Mouse (Mus musculus): ENCODE results near the gene Lrpap1. TPM values are rescaled to one million over a fixed set of nuclear protein-coding genes. Genes with fewer than 3 reads are reported as not detected.

The Lrpap1 gene
- polyA plus RNA-seq, 1 experiment from 2014 or later: 155 TPM

- Histone ChIP-seq H3K4me1 (0 out of 2 replicates have a peak, but pooled peaks cover under 1% of the 10 kb centered on the region), H3K27ac (replicated peaks) (no peak overlapping the region), H3K4me3 (replicated peaks) (no peak overlapping the region), H3K9ac (replicated peaks) (no peak overlapping the region), H3K4me2 (no peak overlapping the region), H3K9me3 (replicated peaks) (no peaks in the 10 kb centered on the region), H3K36me3 (peaks cover 17% of the 10 kb centered on the region; the same call in 1 of the 2 replicates), H3K27me3 (replicated peaks) (peaks cover 21% of the 10 kb centered on the region)
- 100% methylated on average over 1 of the region's 1 CpGs for WGBS
- no peak for ATAC-seq (ENCODE audit: low FRiP score)
Measured at GRCm38 (mm10) chr5:35076369-35076768, 29.2 kb downstream of the Lrpap1 start.

- peaks cover 11% of the 10 kb centered on the region for H3K27me3 ChIP-seq (replicated peaks)
- H3K9ac ChIP-seq (replicated peaks): no peak overlapping the region
- H3K4me1 ChIP-seq: peaks cover 6% of the 10 kb centered on the region; the same call in 1 of the 2 replicates
- H3K36me3 ChIP-seq: peaks cover 13% of the 10 kb centered on the region; the same call in 1 of the 2 replicates
- WGBS: 74% methylated on average over 9 of the region's 9 CpGs
- H3K27ac ChIP-seq (replicated peaks): no peak overlapping the region
- no peak overlapping the region for H3K4me2 ChIP-seq
- no peak overlapping the region for H3K4me3 ChIP-seq (replicated peaks)
- ATAC-seq (ENCODE audit: low FRiP score): no peak
- no peaks in the 10 kb centered on the region for H3K9me3 ChIP-seq (replicated peaks)
Measured at GRCm38 (mm10) chr5:35073992-35074391, 31.6 kb downstream of the Lrpap1 start.

- H3K27ac ChIP-seq (replicated peaks): no peak overlapping the region
- peaks cover 13% of the 10 kb centered on the region; the same call in 1 of the 2 replicates for H3K36me3 ChIP-seq
- peaks cover 6% of the 10 kb centered on the region; the same call in 1 of the 2 replicates for H3K4me1 ChIP-seq
- no peak overlapping the region for H3K4me2 ChIP-seq
- H3K9ac ChIP-seq (replicated peaks): no peak overlapping the region
- H3K4me3 ChIP-seq (replicated peaks): no peak overlapping the region
- ATAC-seq (ENCODE audit: low FRiP score): no peak
- H3K27me3 ChIP-seq (replicated peaks): peaks cover 4% of the 10 kb centered on the region; the same call in 1 of the 2 replicates
- H3K9me3 ChIP-seq (replicated peaks): no peaks in the 10 kb centered on the region
- 73% methylated on average over 11 of the region's 11 CpGs for WGBS
Measured at GRCm38 (mm10) chr5:35073235-35073634, 32.3 kb downstream of the Lrpap1 start.

DNA sequence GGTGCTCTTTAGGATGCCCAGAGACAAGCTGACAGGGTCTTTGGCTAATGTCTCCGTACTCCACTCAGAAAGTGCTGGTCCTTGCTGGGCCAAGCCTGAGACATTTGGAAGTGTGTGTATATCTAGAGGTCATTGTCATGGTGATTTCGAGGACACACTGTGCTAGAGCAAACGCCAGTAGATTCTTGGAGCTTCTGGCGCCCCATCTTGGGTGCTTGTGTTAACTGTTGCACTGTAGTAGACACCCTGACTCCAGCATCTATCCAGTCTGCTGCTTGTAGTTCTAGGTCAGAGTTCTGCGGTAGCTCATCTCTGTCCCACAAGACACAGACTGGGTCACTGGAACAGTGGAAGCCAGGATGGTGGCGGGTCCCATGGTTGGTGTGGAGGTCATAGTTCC lies 33.7 kb downstream of the Lrpap1 start:
- 0 out of 2 replicates have a peak, but pooled peaks cover 6% of the 10 kb centered on the region for H3K36me3 ChIP-seq
- H3K9ac ChIP-seq (replicated peaks): no peak overlapping the region
- H3K27ac ChIP-seq (replicated peaks): no peak overlapping the region
- H3K4me1 ChIP-seq: peaks cover 6% of the 10 kb centered on the region; the same call in 1 of the 2 replicates
- H3K4me3 ChIP-seq (replicated peaks): no peak overlapping the region
- no peak overlapping the region for H3K4me2 ChIP-seq
- H3K9me3 ChIP-seq (replicated peaks): no peaks in the 10 kb centered on the region
- ATAC-seq (ENCODE audit: low FRiP score): no peak
- 95% methylated on average over 6 of the region's 6 CpGs for WGBS
- H3K27me3 ChIP-seq (replicated peaks): no peaks in the 10 kb centered on the region

GRCm38 (mm10) chr5:35070953-35071352 lies 34.6 kb downstream of the Lrpap1 start:
- no peaks in the 10 kb centered on the region for H3K27me3 ChIP-seq (replicated peaks)
- WGBS: 23% methylated on average over 7 of the region's 7 CpGs
- H3K4me2 ChIP-seq: no peak overlapping the region
- ATAC-seq (ENCODE audit: low FRiP score): peak; percentile 45
- H3K4me1 ChIP-seq: peaks cover 6% of the 10 kb centered on the region; the same call in 1 of the 2 replicates
- H3K27ac ChIP-seq (replicated peaks): no peak overlapping the region
- no peaks in the 10 kb centered on the region for H3K9me3 ChIP-seq (replicated peaks)
- H3K4me3 ChIP-seq (replicated peaks): no peak overlapping the region
- no peak overlapping the region for H3K9ac ChIP-seq (replicated peaks)
- no peaks in the 10 kb centered on the region for H3K36me3 ChIP-seq

- Histone ChIP-seq H3K9ac (replicated peaks) (no peak overlapping the region), H3K9me3 (replicated peaks) (no peaks in the 10 kb centered on the region), H3K27ac (replicated peaks) (no peak overlapping the region), H3K4me3 (replicated peaks) (no peak overlapping the region), H3K27me3 (replicated peaks) (no peaks in the 10 kb centered on the region), H3K36me3 (no peaks in the 10 kb centered on the region), H3K4me2 (no peak overlapping the region), H3K4me1 (peaks cover 6% of the 10 kb centered on the region; the same call in 1 of the 2 replicates)
- no peak for ATAC-seq (ENCODE audit: low FRiP score)
- 89% methylated on average over 8 of the region's 8 CpGs for WGBS
Measured at GRCm38 (mm10) chr5:35070314-35070713, 35.3 kb downstream of the Lrpap1 start.

DNA sequence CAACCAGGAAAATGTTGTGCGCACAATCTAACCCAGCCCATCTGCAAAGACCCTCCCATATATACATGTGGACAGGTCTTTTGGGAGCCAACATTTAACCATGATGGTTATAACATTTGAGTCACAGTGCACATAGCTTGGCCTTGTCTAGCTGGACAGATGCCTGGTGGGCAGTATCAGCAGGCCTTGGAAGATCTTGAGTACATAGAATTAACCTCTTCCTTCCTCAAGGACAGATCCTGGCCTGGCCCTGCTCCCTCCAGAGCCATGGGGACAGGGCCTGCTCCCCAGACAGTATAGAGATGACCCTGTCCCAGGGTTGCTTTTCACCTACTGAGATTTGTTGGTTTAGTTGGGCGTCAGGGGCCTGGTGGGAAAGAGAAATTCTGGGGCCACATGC lies 35.7 kb downstream of the Lrpap1 start:
- Histone ChIP-seq H3K9ac (replicated peaks) (no peak overlapping the region), H3K4me3 (replicated peaks) (no peak overlapping the region), H3K36me3 (no peaks in the 10 kb centered on the region), H3K4me2 (no peak overlapping the region), H3K9me3 (replicated peaks) (no peaks in the 10 kb centered on the region), H3K27ac (replicated peaks) (no peak overlapping the region), H3K27me3 (replicated peaks) (no peaks in the 10 kb centered on the region), H3K4me1 (peaks cover 6% of the 10 kb centered on the region; the same call in 1 of the 2 replicates)
- WGBS: 90% methylated on average over 2 of the region's 2 CpGs
- ATAC-seq (ENCODE audit: low FRiP score): no peak

- ATAC-seq (ENCODE audit: low FRiP score): no peak
- WGBS: 77% methylated on average over 3 of the region's 3 CpGs
- no peaks in the 10 kb centered on the region for H3K9me3 ChIP-seq (replicated peaks)
- no peak overlapping the region for H3K9ac ChIP-seq (replicated peaks)
- no peak overlapping the region for H3K27ac ChIP-seq (replicated peaks)
- H3K4me1 ChIP-seq: peaks cover 27% of the 10 kb centered on the region
- peaks cover 5% of the 10 kb centered on the region; the same call in 1 of the 2 replicates for H3K27me3 ChIP-seq (replicated peaks)
- no peak overlapping the region for H3K4me3 ChIP-seq (replicated peaks)
- H3K36me3 ChIP-seq: no peaks in the 10 kb centered on the region
- H3K4me2 ChIP-seq: no peak overlapping the region
Measured at GRCm38 (mm10) chr5:35060098-35060497, 45.5 kb downstream of the Lrpap1 start.

GRCm38 (mm10) chr5:35058216-35058615 lies 47.4 kb downstream of the Lrpap1 start:
- no peaks in the 10 kb centered on the region for H3K9me3 ChIP-seq (replicated peaks)
- H3K27ac ChIP-seq (replicated peaks): no peak overlapping the region
- H3K4me3 ChIP-seq (replicated peaks): peak overlapping the region; percentile 67
- WGBS: 77% methylated on average over 1 of the region's 1 CpGs
- H3K4me2 ChIP-seq: peak overlapping the region; percentile 92
- H3K27me3 ChIP-seq (replicated peaks): peaks cover 5% of the 10 kb centered on the region; the same call in 1 of the 2 replicates
- H3K9ac ChIP-seq (replicated peaks): peak overlapping the region; percentile 72; the same call in 1 of the 2 replicates
- no peak for ATAC-seq (ENCODE audit: low FRiP score)
- H3K36me3 ChIP-seq: no peaks in the 10 kb centered on the region
- H3K4me1 ChIP-seq: peaks cover 27% of the 10 kb centered on the region

- H3K4me1 ChIP-seq: peaks cover 27% of the 10 kb centered on the region
- H3K4me3 ChIP-seq (replicated peaks): peak overlapping the region; percentile 67
- no peaks in the 10 kb centered on the region; the same call in 1 of the 2 replicates for H3K36me3 ChIP-seq
- H3K4me2 ChIP-seq: peak overlapping the region; percentile 92
- WGBS: 9% methylated on average over 4 of the region's 4 CpGs
- H3K9ac ChIP-seq (replicated peaks): peak overlapping the region; percentile 72
- peaks cover 5% of the 10 kb centered on the region; the same call in 1 of the 2 replicates for H3K27me3 ChIP-seq (replicated peaks)
- no peak overlapping the region for H3K27ac ChIP-seq (replicated peaks)
- ATAC-seq (ENCODE audit: low FRiP score): peak; percentile 33; the same call in 1 of the 2 replicates
- no peaks in the 10 kb centered on the region for H3K9me3 ChIP-seq (replicated peaks)
Measured at GRCm38 (mm10) chr5:35057582-35057981, 48.0 kb downstream of the Lrpap1 start.

- peak; percentile 85 for ATAC-seq (ENCODE audit: low FRiP score)
- WGBS: under 1% methylated on average over 65 of the region's 74 CpGs
- H3K4me1 ChIP-seq: peaks cover 27% of the 10 kb centered on the region
- H3K27ac ChIP-seq (replicated peaks): peak within 1 kb of the TSS; percentile 76
- peak within 1 kb of the TSS; percentile 67 for H3K4me3 ChIP-seq (replicated peaks)
- H3K36me3 ChIP-seq: no peaks in the 10 kb centered on the region; the same call in 1 of the 2 replicates
- H3K27me3 ChIP-seq (replicated peaks): peaks cover 5% of the 10 kb centered on the region; the same call in 1 of the 2 replicates
- H3K4me2 ChIP-seq: peak within 1 kb of the TSS; percentile 92
- H3K9me3 ChIP-seq (replicated peaks): no peaks in the 10 kb centered on the region
- peak within 1 kb of the TSS; percentile 72 for H3K9ac ChIP-seq (replicated peaks)
Measured at GRCm38 (mm10) chr5:35056604-35057432, 48.7 kb downstream of the Lrpap1 start, which contains the start of gene Dok7. TSS of gene Dok7 (plus strand) at chr5:35056766.
